ENCODE assay signal across 21 mouse cellular contexts in genomic region chr5:33015579-33015978, GRCm38 (mm10). TPM values are rescaled to one million over a fixed set of nuclear protein-coding genes. Genes with fewer than 3 reads are reported as not detected.
DNase-seq lines count a peak whose midpoint lies in the region; ATAC-seq and TF ChIP-seq lines count a peak whose summit lies in the region.
"Had no signal": no experiment of that assay in that cellular context is flagged by ENCODE, and none has a peak within 500 bp of the region (broad histone marks: within the 10 kb centered on the region; RNA-seq: fewer than 3 reads in every experiment).

No protein-coding gene starts in this region.

- TF ChIP-seq EP300 in liver, postnatal 0 days (IDR thresholded peaks at IDR 0.05; ENCODE audit: low read depth) = peak; percentile 74
- TF ChIP-seq EP300 in stomach, postnatal 0 days (optimal IDR thresholded peaks at IDR 0.05) = no peak

- no peak overlapping the region for H3K4me2 ChIP-seq in liver, postnatal 0 days (ENCODE audit: low read depth, low read length)
- H3K4me2 ChIP-seq in liver, embryonic 11.5 days = no peak overlapping the region
- no peak overlapping the region for H3K4me2 ChIP-seq in stomach, postnatal 0 days (replicated peaks; ENCODE audit: low read depth)
- H3K4me2 ChIP-seq: embryonic facial prominence, embryonic 13.5 days; forebrain, embryonic 15.5 days; hindbrain, embryonic 15.5 days; kidney, embryonic 15.5 days; limb, embryonic 15.5 days; midbrain, embryonic 15.5 days; neural tube, embryonic 15.5 days had no signal

- no peak for TF ChIP-seq CTCF in liver, postnatal 0 days (IDR thresholded peaks at IDR 0.05; ENCODE audit: low read depth)
- TF ChIP-seq CTCF in testis, adult 2 months (IDR thresholded peaks at IDR 0.05; ENCODE audit: control insufficient read depth, insufficient read depth, insufficient replicate concordance, low read depth, low read length) = no peak
- no peak for TF ChIP-seq CTCF in stomach, postnatal 0 days (IDR thresholded peaks at IDR 0.05; ENCODE audit: low read depth)

- no peak overlapping the region for H3K4me3 ChIP-seq in liver, postnatal 0 days (ENCODE audit: low read depth, low read length)
- H3K4me3 ChIP-seq in liver, embryonic 11.5 days (ENCODE audit: low read depth, low read length) = no peak overlapping the region
- H3K4me3 ChIP-seq in testis, adult 2 months (ENCODE audit: control insufficient read depth, low read depth, low read length) = no peak overlapping the region
- H3K4me3 ChIP-seq in stomach, postnatal 0 days (ENCODE audit: low read depth, low read length) = no peak overlapping the region
- H3K4me3 ChIP-seq: embryonic facial prominence, embryonic 13.5 days; forebrain, embryonic 15.5 days; heart, embryonic 10.5 days; hindbrain, embryonic 15.5 days; kidney, embryonic 15.5 days; limb, embryonic 15.5 days; midbrain, embryonic 15.5 days; neural tube, embryonic 15.5 days had no signal

- peaks cover 13% of the 10 kb centered on the region for H3K4me1 ChIP-seq in liver, postnatal 0 days (ENCODE audit: insufficient read depth)
- H3K4me1 ChIP-seq in liver, embryonic 11.5 days (replicated peaks; ENCODE audit: control insufficient read depth, insufficient read depth, low read length) = peaks cover 12% of the 10 kb centered on the region
- H3K4me1 ChIP-seq in testis, adult 2 months (ENCODE audit: control insufficient read depth, insufficient read depth, low read length) = peaks cover 11% of the 10 kb centered on the region
- 0 out of 2 replicates have a peak, but pooled peaks cover 2% of the 10 kb centered on the region for H3K4me1 ChIP-seq in stomach, postnatal 0 days (replicated peaks; ENCODE audit: control insufficient read depth, insufficient read depth)

- no peaks in the 10 kb centered on the region for H3K36me3 ChIP-seq in liver, postnatal 0 days (replicated peaks; ENCODE audit: insufficient read depth, low read length)
- H3K36me3 ChIP-seq in liver, embryonic 11.5 days (ENCODE audit: control insufficient read depth, insufficient read depth, low read length) = no peaks in the 10 kb centered on the region
- peaks cover 2% of the 10 kb centered on the region for H3K36me3 ChIP-seq in testis, adult 2 months (ENCODE audit: control insufficient read depth, insufficient read depth, low read length)
- H3K36me3 ChIP-seq in stomach, postnatal 0 days (ENCODE audit: control insufficient read depth, insufficient read depth, low read length) = no peaks in the 10 kb centered on the region
- H3K36me3 ChIP-seq: embryonic facial prominence, embryonic 13.5 days; forebrain, embryonic 15.5 days; heart, embryonic 10.5 days; hindbrain, embryonic 15.5 days; kidney, embryonic 15.5 days; limb, embryonic 15.5 days; midbrain, embryonic 15.5 days; neural tube, embryonic 15.5 days had no signal

- no peak for TF ChIP-seq POLR2A in testis, adult 2 months (IDR thresholded peaks at IDR 0.05; ENCODE audit: control insufficient read depth, low read depth, low read length)

- H3K27ac ChIP-seq in liver, postnatal 0 days (ENCODE audit: low read depth) = no peak overlapping the region
- H3K27ac ChIP-seq in liver, embryonic 11.5 days (ENCODE audit: low read depth, low read length) = no peak overlapping the region
- H3K27ac ChIP-seq in testis, adult 2 months (ENCODE audit: control insufficient read depth, insufficient read depth, low read depth, low read length) = peak overlapping the region; percentile 71
- H3K27ac ChIP-seq in stomach, postnatal 0 days (replicated peaks) = no peak overlapping the region
- H3K27ac ChIP-seq: embryonic facial prominence, embryonic 13.5 days; forebrain, embryonic 15.5 days; heart, embryonic 10.5 days; hindbrain, embryonic 15.5 days; kidney, embryonic 15.5 days; limb, embryonic 15.5 days; midbrain, embryonic 15.5 days; neural tube, embryonic 15.5 days had no signal

- no peaks in the 10 kb centered on the region for H3K9me3 ChIP-seq in liver, postnatal 0 days (ENCODE audit: low read length)
- H3K9me3 ChIP-seq in liver, embryonic 11.5 days (ENCODE audit: control insufficient read depth, low read length) = no peaks in the 10 kb centered on the region
- no peaks in the 10 kb centered on the region for H3K9me3 ChIP-seq in stomach, postnatal 0 days (ENCODE audit: control insufficient read depth, low read length)
- H3K9me3 ChIP-seq: embryonic facial prominence, embryonic 13.5 days; forebrain, embryonic 15.5 days; heart, embryonic 10.5 days; hindbrain, embryonic 15.5 days; kidney, embryonic 15.5 days; limb, embryonic 15.5 days; midbrain, embryonic 15.5 days; neural tube, embryonic 15.5 days had no signal

- peak; percentile 17; the same call in 1 of the 2 replicates for ATAC-seq in frontal cortex, adult (ENCODE audit: low TSS enrichment)
- no peak for ATAC-seq in liver, postnatal 0 days
- ATAC-seq in liver, embryonic 11.5 days (replicated peaks; ENCODE audit: low FRiP score) = no peak
- ATAC-seq in stomach, postnatal 0 days (ENCODE audit: low FRiP score, low TSS enrichment) = no peak
- ATAC-seq: forebrain, embryonic 15.5 days; intestine, postnatal 0 days; midbrain, embryonic 15.5 days had no signal

- no peaks in the 10 kb centered on the region for H3K27me3 ChIP-seq in liver, postnatal 0 days (ENCODE audit: insufficient read depth, low read length)
- no peaks in the 10 kb centered on the region for H3K27me3 ChIP-seq in liver, embryonic 11.5 days (replicated peaks; ENCODE audit: control insufficient read depth, insufficient read depth, low read length)
- H3K27me3 ChIP-seq in testis, adult 2 months (ENCODE audit: control insufficient read depth, insufficient read depth, low read length) = no peaks in the 10 kb centered on the region
- no peaks in the 10 kb centered on the region for H3K27me3 ChIP-seq in stomach, postnatal 0 days (ENCODE audit: control insufficient read depth, insufficient read depth, low read length)
- H3K27me3 ChIP-seq: embryonic facial prominence, embryonic 13.5 days; forebrain, embryonic 15.5 days; hindbrain, embryonic 15.5 days; kidney, embryonic 15.5 days; limb, embryonic 15.5 days; midbrain, embryonic 15.5 days; neural tube, embryonic 15.5 days had no signal

- H3K9ac ChIP-seq in liver, postnatal 0 days (replicated peaks) = no peak overlapping the region
- no peak overlapping the region for H3K9ac ChIP-seq in liver, embryonic 11.5 days (ENCODE audit: low read depth, low read length)
- H3K9ac ChIP-seq in stomach, postnatal 0 days (ENCODE audit: low read length) = no peak overlapping the region
- H3K9ac ChIP-seq: embryonic facial prominence, embryonic 13.5 days; forebrain, embryonic 15.5 days; hindbrain, embryonic 15.5 days; kidney, embryonic 15.5 days; limb, embryonic 15.5 days; midbrain, embryonic 15.5 days; neural tube, embryonic 15.5 days had no signal

- 51% methylated on average over 5 of the region's 5 CpGs for WGBS in liver, postnatal 0 days (ENCODE audit: insufficient replicate concordance)
- 46% methylated on average over 5 of the region's 5 CpGs for WGBS in liver, embryonic 11.5 days
- WGBS in stomach, postnatal 0 days = 42% methylated on average over 5 of the region's 5 CpGs

- no peak for DNase-seq in frontal cortex, postnatal 25 days (ENCODE audit: low spot score in 2 of 2)
- no peak for DNase-seq in liver, postnatal 0 days
- DNase-seq in liver, embryonic 11.5 days (ENCODE audit: low spot score) = no peak
- peak; percentile 57 for DNase-seq in adrenal gland, postnatal 14 days
- DNase-seq in stomach, postnatal 0 days (ENCODE audit: low spot score) = no peak
- DNase-seq: B cell, adult 2 months; cerebellum, adult 9-11 months; heart, postnatal 14 days; kidney, postnatal 4 days; lung, postnatal 14 days had no signal

RNA-seq across cellular contexts. Expression of gene Ywhah, which starts 3.0 kb away (rescaled TPM):
- 125 and 133 TPM in 2 replicates for polyA plus RNA-seq in liver, postnatal 0 days (2015; fragmentation: Nextera tagmentation; extraction: Ambion mirVana)
- 361 and 380 TPM in 2 replicates for polyA plus RNA-seq in liver, embryonic 11.5 days (2014; fragmentation: Nextera tagmentation; extraction: Ambion mirVana)
- 162 and 166 TPM in 2 replicates for total RNA-seq in adrenal gland, postnatal 14 days (2021)
- 37.4 and 41.2 TPM in 2 replicates for polyA plus RNA-seq in testis, adult 2 months (2012; rRNA removed)
- polyA plus RNA-seq in stomach, postnatal 0 days (2015; fragmentation: Nextera tagmentation; extraction: Ambion mirVana) = 214 and 219 TPM in 2 replicates
